Mouse (Mus musculus) hindbrain, embryonic 11.5 days (tissue): ENCODE data around the gene Fam205a1. TPM values are rescaled to one million over a fixed set of nuclear protein-coding genes. Genes with fewer than 3 reads are reported as not detected.
"Not testable (repeated sequence)": the region's sequence is repeated elsewhere in the genome, so short reads cannot be mapped to it uniquely, and the experiment has no call there.

Source experiments
- ATAC-seq: fragments of 200-750 bp; cut with Nextera tagmentation; 2 replicates; pipeline ENCODE4 v1.8.0; 2017; ENCODE audit warnings: mild to moderate bottlenecking, moderate TSS enrichment, moderate library complexity; ENCODE audit not compliant: low FRiP score
- DNase-seq: peaks from one replicate; pipeline ENCODE4 v3.0.0-alpha.2; 2015; ENCODE audit warnings: low spot score
- H3K27ac ChIP-seq: fragments of 300-500 bp; sonication (generic); 2 replicates; pipeline ENCODE4 v1.5.1; 2014; ENCODE audit warnings: mild to moderate bottlenecking, low read depth, low read length
- H3K27me3 ChIP-seq: fragments of 300-500 bp; sonication (generic); 2 replicates; pipeline ENCODE4 v1.6.1; 2014; ENCODE audit warnings: mild to moderate bottlenecking, low read length, moderate library complexity, mixed read lengths; ENCODE audit not compliant: control insufficient read depth, insufficient read depth
- H3K36me3 ChIP-seq: fragments of 300-500 bp; sonication (generic); 2 replicates; pipeline ENCODE4 v1.6.1; 2014; ENCODE audit warnings: mild to moderate bottlenecking, low read length, moderate library complexity, mixed read lengths; ENCODE audit not compliant: control insufficient read depth, insufficient read depth
- H3K4me1 ChIP-seq: fragments of 300-500 bp; sonication (generic); replicated peaks from 2 replicates; pipeline ENCODE4 v1.6.1; 2014; ENCODE audit warnings: low read length, mixed read lengths; ENCODE audit not compliant: control insufficient read depth, insufficient read depth
- H3K4me2 ChIP-seq: fragments of 300-500 bp; sonication (generic); replicated peaks from 2 replicates; pipeline ENCODE4 v1.6.1; 2014; ENCODE audit warnings: mild to moderate bottlenecking, low read depth, low read length
- H3K4me3 ChIP-seq: fragments of 300-500 bp; sonication (generic); 2 replicates; pipeline ENCODE4 v1.5.1; 2014; ENCODE audit warnings: low read depth, low read length
- H3K9ac ChIP-seq: fragments of 300-500 bp; sonication (generic); 2 replicates; pipeline ENCODE4 v1.6.1; 2014; ENCODE audit warnings: low read depth, low read length
- H3K9me3 ChIP-seq: fragments of 300-500 bp; sonication (generic); 2 replicates; pipeline ENCODE4 v1.6.1; 2016; ENCODE audit warnings: low read length; ENCODE audit not compliant: control insufficient read depth
- WGBS: fragments of 180-500 bp; shearing (Covaris S2); extraction: QIAGEN DNeasy Blood & Tissue Kit; methylation state at CpG from one replicate; pipeline ENCODE4 v1.1.7; 2014; 5-methylcytosine and 5-hydroxymethylcytosine counted together
- polyA plus RNA-seq: library from polyadenylated mRNA; unstranded; fragments of >200 nt; fragmentation: Nextera tagmentation; extraction: Ambion mirVana; gene quantifications from 2 replicates; pipeline ENCODE4 v1.2.1, GENCODE M21; 2014

Fam205a1 gene
- polyA plus RNA-seq, 1 experiment from 2014 or later: not detected

GRCm38 (mm10) chr4:42868193-42868592 is 14.5 kb upstream of the Fam205a1 start:
- Histone ChIP-seq H3K36me3 (no peaks in the 10 kb centered on the region), H3K9ac (no peak overlapping the region), H3K9me3 (no peaks in the 10 kb centered on the region), H3K4me1 (no peaks in the 10 kb centered on the region), H3K27me3 (no peaks in the 10 kb centered on the region), H3K4me2 (no peak overlapping the region), H3K4me3 (no peak overlapping the region), H3K27ac (no peak overlapping the region)
- ATAC-seq (no peak), DNase-seq (no peak)
- 90% methylated on average over 5 of the region's 5 CpGs for WGBS

- Histone ChIP-seq H3K4me3 (no peak overlapping the region), H3K4me2 (no peak overlapping the region), H3K27ac (no peak overlapping the region), H3K9me3 (no peaks in the 10 kb centered on the region), H3K36me3 (no peaks in the 10 kb centered on the region), H3K9ac (no peak overlapping the region), H3K27me3 (no peaks in the 10 kb centered on the region), H3K4me1 (no peaks in the 10 kb centered on the region)
- DNase-seq: no peak
- WGBS: 78% methylated on average over 3 of the region's 3 CpGs
- ATAC-seq: no peak
These were observed 13.7 kb upstream of the Fam205a1 start for GRCm38 (mm10) chr4:42867390-42867789.

GRCm38 (mm10) chr4:42863487-42863886 is 9.8 kb upstream of the Fam205a1 start:
- H3K36me3 ChIP-seq, H3K4me1 ChIP-seq, H3K27me3 ChIP-seq, H3K9ac ChIP-seq, H3K9me3 ChIP-seq, H3K27ac ChIP-seq, H3K4me3 ChIP-seq, DNase-seq, ATAC-seq, H3K4me2 ChIP-seq: not testable (repeated sequence)
- 81% methylated on average over 5 of the region's 5 CpGs for WGBS

- H3K9ac ChIP-seq, H3K27me3 ChIP-seq, H3K4me2 ChIP-seq, H3K36me3 ChIP-seq, H3K27ac ChIP-seq, DNase-seq, H3K4me3 ChIP-seq, H3K4me1 ChIP-seq, ATAC-seq, H3K9me3 ChIP-seq: not testable (repeated sequence)
- 88% methylated on average over 9 of the region's 9 CpGs for WGBS
These were observed 6.8 kb upstream of the Fam205a1 start for GRCm38 (mm10) chr4:42860483-42860882.

GRCm38 (mm10) chr4:42856671-42857070 is 3.0 kb upstream of the Fam205a1 start, which contains the start of gene Gm12394:
Gene Gm12394, minus strand, starts transcription at chr4:42856771.
- H3K4me2 ChIP-seq, H3K27ac ChIP-seq, ATAC-seq, H3K27me3 ChIP-seq, H3K9me3 ChIP-seq, H3K4me3 ChIP-seq, H3K9ac ChIP-seq, H3K36me3 ChIP-seq, DNase-seq, H3K4me1 ChIP-seq: not testable (repeated sequence)
- 83% methylated on average over 1 of the region's 1 CpGs for WGBS

Other genes starting within 250 kb of the Fam205a1 start
- not detected in 2 replicates for gene Gm10591, start 241.7 kb downstream of the Fam205a1 start, polyA plus RNA-seq
- gene Gm2564, start 224.2 kb downstream of the Fam205a1 start, polyA plus RNA-seq: not detected in 2 replicates
- gene Ccl27b, start 198.6 kb downstream of the Fam205a1 start, polyA plus RNA-seq: not detected in 2 replicates
- gene Il11ra2, start 192.0 kb downstream of the Fam205a1 start, polyA plus RNA-seq: not detected in 2 replicates
- 1.1 and 1.7 TPM in 2 replicates for gene 4930578G10Rik, start 118.3 kb downstream of the Fam205a1 start, polyA plus RNA-seq
- 0.60 TPM in 1 of 2 replicates, not detected in the other for gene Ccl19, start 97.3 kb downstream of the Fam205a1 start, polyA plus RNA-seq
- gene Ccl21a, start 79.9 kb downstream of the Fam205a1 start, polyA plus RNA-seq: 2.1 TPM in 2 replicates
- gene Gm12394, start 2.9 kb upstream of the Fam205a1 start, polyA plus RNA-seq: 0.70 and 0.71 TPM in 2 replicates
- 0.93 and 1.1 TPM in 2 replicates for gene Fam205c, start 20.3 kb upstream of the Fam205a1 start, polyA plus RNA-seq
- gene Phf24, start 62.8 kb upstream of the Fam205a1 start, polyA plus RNA-seq: 3.0 and 4.4 TPM in 2 replicates
- gene Dnajb5, start 95.9 kb upstream of the Fam205a1 start, polyA plus RNA-seq: 23.6 and 24.4 TPM in 2 replicates
- 0.27 and 0.40 TPM in 2 replicates for gene 1700022I11Rik, start 115.7 kb upstream of the Fam205a1 start, polyA plus RNA-seq
- gene Vcp, start 146.6 kb upstream of the Fam205a1 start, polyA plus RNA-seq: 613 and 675 TPM in 2 replicates
- 14.9 and 22.0 TPM in 2 replicates for gene Fancg, start 156.6 kb upstream of the Fam205a1 start, polyA plus RNA-seq
- 15.6 and 16.0 TPM in 2 replicates for gene Pigo, start 171.9 kb upstream of the Fam205a1 start, polyA plus RNA-seq
- gene Stoml2, start 177.8 kb upstream of the Fam205a1 start, polyA plus RNA-seq: 345 and 353 TPM in 2 replicates
- 19.7 and 20.8 TPM in 2 replicates for gene Fam214b, start 192.3 kb upstream of the Fam205a1 start, polyA plus RNA-seq
- 17.5 and 17.9 TPM in 2 replicates for gene Unc13b, start 205.1 kb upstream of the Fam205a1 start, polyA plus RNA-seq